Mouse (Mus musculus): ENCODE results near the gene Cald1. TPM values are rescaled to one million over a fixed set of nuclear protein-coding genes. Genes with fewer than 3 reads are reported as not detected.

Cald1 gene
- polyA plus RNA-seq, 1 experiment = 37.4 TPM

GRCm38 (mm10) chr6:34626586-34627245 is 28.4 kb downstream of the Cald1 start:
- Histone ChIP-seq H3K4me3 (replicated peaks; ENCODE audit: extremely low read depth, low read depth, low read length) (no peak overlapping the region), H3K4me1 (ENCODE audit: control insufficient read depth, insufficient read depth, low read length) (peaks cover 2% of the 10 kb centered on the region; the same call in 1 of the 2 replicates)
- DNase-seq = no peak
- 32% methylated on average over 8 of the region's 8 CpGs for WGBS
- TF ChIP-seq POLR2A (IDR thresholded peaks at IDR 0.05; ENCODE audit: borderline replicate concordance, extremely low read depth, low read depth, low read length) (no peak), CTCF (IDR thresholded peaks at IDR 0.05; ENCODE audit: insufficient read depth, low read length) (no peak)

- WGBS = 36% methylated on average over 1 of the region's 1 CpGs
- peaks cover 2% of the 10 kb centered on the region; the same call in 1 of the 2 replicates for H3K4me1 ChIP-seq (ENCODE audit: control insufficient read depth, insufficient read depth, low read length)
- TF ChIP-seq CTCF (IDR thresholded peaks at IDR 0.05; ENCODE audit: insufficient read depth, low read length) (no peak), POLR2A (IDR thresholded peaks at IDR 0.05; ENCODE audit: borderline replicate concordance, extremely low read depth, low read depth, low read length) (no peak)
- no peak for DNase-seq
- no peak overlapping the region for H3K4me3 ChIP-seq (replicated peaks; ENCODE audit: extremely low read depth, low read depth, low read length)
Observed at GRCm38 (mm10) chr6:34628131-34628530, 29.8 kb downstream of the Cald1 start.

GRCm38 (mm10) chr6:34633776-34634175 is 35.5 kb downstream of the Cald1 start:
- TF ChIP-seq CTCF (IDR thresholded peaks at IDR 0.05; ENCODE audit: insufficient read depth, low read length) = no peak
- TF ChIP-seq POLR2A (IDR thresholded peaks at IDR 0.05; ENCODE audit: borderline replicate concordance, extremely low read depth, low read depth, low read length) = no peak
- Histone ChIP-seq H3K4me1 (ENCODE audit: control insufficient read depth, insufficient read depth, low read length) (peaks cover 1% of the 10 kb centered on the region; the same call in 1 of the 2 replicates), H3K4me3 (replicated peaks; ENCODE audit: extremely low read depth, low read depth, low read length) (no peak overlapping the region)
- WGBS = 23% methylated on average over 3 of the region's 3 CpGs
- DNase-seq = no peak

GRCm38 (mm10) chr6:34637588-34638438 is 39.5 kb downstream of the Cald1 start:
- TF ChIP-seq POLR2A (IDR thresholded peaks at IDR 0.05; ENCODE audit: borderline replicate concordance, extremely low read depth, low read depth, low read length) (no peak), CTCF (IDR thresholded peaks at IDR 0.05; ENCODE audit: insufficient read depth, low read length) (no peak)
- no peak overlapping the region for H3K4me3 ChIP-seq (replicated peaks; ENCODE audit: extremely low read depth, low read depth, low read length)
- H3K4me1 ChIP-seq (ENCODE audit: control insufficient read depth, insufficient read depth, low read length) = peaks cover 3% of the 10 kb centered on the region; the same call in 1 of the 2 replicates
- 66% methylated on average over 10 of the region's 10 CpGs for whole genome bisulfite sequencing
- no peak for DNase-seq

DNA sequence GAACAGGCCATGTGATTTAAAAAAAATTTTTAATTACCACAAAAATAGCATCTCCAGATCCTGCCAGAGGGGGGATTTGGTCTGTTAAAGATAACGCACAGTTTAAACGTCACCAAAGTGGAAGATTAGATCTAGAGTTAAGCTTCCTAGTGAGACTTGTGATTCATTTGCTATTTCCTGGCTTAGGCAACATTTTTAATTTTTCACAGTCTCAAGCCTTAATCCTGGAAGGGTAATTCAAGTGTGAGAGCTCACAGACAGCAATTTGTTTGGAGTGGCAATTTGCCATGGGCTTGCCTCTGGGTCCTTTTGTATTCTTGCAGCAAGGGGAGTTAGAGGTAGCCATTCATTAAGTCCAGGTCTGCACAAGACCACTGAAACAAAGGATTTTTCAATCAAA is 40.4 kb downstream of the Cald1 start:
- TF ChIP-seq CTCF (IDR thresholded peaks at IDR 0.05; ENCODE audit: insufficient read depth, low read length) (no peak), POLR2A (IDR thresholded peaks at IDR 0.05; ENCODE audit: borderline replicate concordance, extremely low read depth, low read depth, low read length) (no peak)
- peaks cover 3% of the 10 kb centered on the region; the same call in 1 of the 2 replicates for H3K4me1 ChIP-seq (ENCODE audit: control insufficient read depth, insufficient read depth, low read length)
- DNase-seq = no peak
- H3K4me3 ChIP-seq (replicated peaks; ENCODE audit: extremely low read depth, low read depth, low read length) = no peak overlapping the region
- 21% methylated on average over 2 of the region's 2 CpGs for WGBS

DNA sequence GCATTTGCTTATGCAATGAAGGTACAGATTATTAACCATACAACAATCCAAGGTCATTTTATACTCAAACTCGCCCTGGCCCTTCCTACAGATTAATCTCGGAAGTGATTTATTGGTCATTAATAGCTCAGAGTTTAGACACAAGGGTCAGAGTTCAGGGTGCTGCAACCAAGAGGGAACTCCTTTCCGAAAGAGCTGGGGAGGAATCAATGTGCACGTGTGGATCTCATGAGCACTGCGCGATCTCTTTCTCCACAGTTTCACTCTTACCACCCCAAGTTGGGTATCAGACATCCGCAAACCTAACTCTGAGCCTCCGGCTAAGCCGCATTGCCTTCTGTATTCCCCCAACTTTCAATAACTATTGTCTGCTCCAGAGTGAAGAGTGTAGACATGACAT is 41.9 kb downstream of the Cald1 start:
- TF ChIP-seq POLR2A (IDR thresholded peaks at IDR 0.05; ENCODE audit: borderline replicate concordance, extremely low read depth, low read depth, low read length) (no peak), CTCF (IDR thresholded peaks at IDR 0.05; ENCODE audit: insufficient read depth, low read length) (no peak)
- no peak for DNase-seq
- Histone ChIP-seq H3K4me3 (replicated peaks; ENCODE audit: extremely low read depth, low read depth, low read length) (no peak overlapping the region), H3K4me1 (ENCODE audit: control insufficient read depth, insufficient read depth, low read length) (peaks cover 3% of the 10 kb centered on the region; the same call in 1 of the 2 replicates)
- 91% methylated on average over 9 of the region's 9 CpGs for WGBS

- TF ChIP-seq POLR2A (IDR thresholded peaks at IDR 0.05; ENCODE audit: borderline replicate concordance, extremely low read depth, low read depth, low read length) (no peak), CTCF (IDR thresholded peaks at IDR 0.05; ENCODE audit: insufficient read depth, low read length) (no peak)
- Histone ChIP-seq H3K4me1 (ENCODE audit: control insufficient read depth, insufficient read depth, low read length) (peaks cover 3% of the 10 kb centered on the region; the same call in 1 of the 2 replicates), H3K4me3 (replicated peaks; ENCODE audit: extremely low read depth, low read depth, low read length) (no peak overlapping the region)
- DNase-seq = no peak
Observed at GRCm38 (mm10) chr6:34641081-34641480, 42.8 kb downstream of the Cald1 start.

DNA sequence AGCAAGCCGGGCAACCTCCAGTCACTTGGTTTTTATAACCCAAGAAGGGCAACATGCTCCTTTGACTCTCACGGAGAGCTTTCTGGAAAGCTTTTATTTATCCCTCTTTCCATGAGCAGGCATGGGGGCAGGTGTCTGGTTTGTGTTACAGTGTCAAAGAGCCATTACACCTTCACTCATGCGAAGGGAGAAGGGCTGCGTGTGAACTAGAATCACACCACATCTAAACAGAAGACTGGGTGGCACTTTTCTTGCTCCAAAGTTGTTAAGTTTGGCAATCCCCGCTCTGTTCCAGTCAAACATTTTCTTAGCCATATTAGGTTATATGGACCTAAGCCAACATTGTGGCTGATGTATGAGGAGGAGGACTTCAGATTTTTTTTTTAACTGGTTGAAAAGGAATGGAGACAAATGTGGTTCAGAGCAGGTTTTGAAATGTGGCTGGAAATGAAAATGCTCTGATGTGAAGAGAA is 43.8 kb downstream of the Cald1 start:
- TF ChIP-seq CTCF (IDR thresholded peaks at IDR 0.05; ENCODE audit: insufficient read depth, low read length) (no peak), POLR2A (IDR thresholded peaks at IDR 0.05; ENCODE audit: borderline replicate concordance, extremely low read depth, low read depth, low read length) (no peak)
- WGBS = 65% methylated on average over 5 of the region's 5 CpGs
- peaks cover 3% of the 10 kb centered on the region; the same call in 1 of the 2 replicates for H3K4me1 ChIP-seq (ENCODE audit: control insufficient read depth, insufficient read depth, low read length)
- DNase-seq = no peak
- H3K4me3 ChIP-seq (replicated peaks; ENCODE audit: extremely low read depth, low read depth, low read length) = no peak overlapping the region

- TF ChIP-seq POLR2A (IDR thresholded peaks at IDR 0.05; ENCODE audit: borderline replicate concordance, extremely low read depth, low read depth, low read length) = no peak
- TF ChIP-seq CTCF (IDR thresholded peaks at IDR 0.05; ENCODE audit: insufficient read depth, low read length) = no peak
- Histone ChIP-seq H3K4me3 (replicated peaks; ENCODE audit: extremely low read depth, low read depth, low read length) (no peak overlapping the region), H3K4me1 (ENCODE audit: control insufficient read depth, insufficient read depth, low read length) (no peaks in the 10 kb centered on the region)
- DNase-seq = no peak
- 65% methylated on average over 5 of the region's 5 CpGs for WGBS
Observed at GRCm38 (mm10) chr6:34648017-34648787, 49.9 kb downstream of the Cald1 start.

Measured in lung, adult 2 months (tissue).